Mouse (Mus musculus) layer of hippocampus, postnatal 10 days (tissue): Measurements from ENCODE around the gene Fubp3. TPM values are rescaled to one million over a fixed set of nuclear protein-coding genes. Genes with fewer than 3 reads are reported as not detected.

Source experiments
- DNase-seq, 2 experiments: peaks; one replicate each; pipeline ENCODE4 v3.0.0; 2021; ENCODE audit warnings: low spot score in 2 of 2
- microRNA-seq, 2 experiments: library from miRNA; unstranded; fragments of <30 nt; microRNA quantifications; one replicate each; pipeline ENCODE4 v1.2.0; 2021
- total RNA-seq, 2 experiments: library from RNA; stranded (reverse); gene quantifications; 2 replicates each; pipeline ENCODE4 v1.2.3; 2021

Fubp3 gene
- total RNA-seq, 2 experiments from 2014 or later = 45.8 to 50.1 TPM

- DNase-seq = no peak
These were observed 90.7 kb downstream of the Fubp3 start for GRCm38 (mm10) chr2:31662939-31663803.

- no peak for DNase-seq
These were observed 91.3 kb downstream of the Fubp3 start for GRCm38 (mm10) chr2:31663804-31664180.

Small RNA genes lying within 50 kb of the gene (microRNA-seq; reads per million reads assigned to microRNA genes)
- gene Mir6998 = 2.2 to 3.3 reads per million in 2 experiments

Other genes starting within 250 kb of the Fubp3 start
- gene Ass1, start 102.4 kb upstream of the Fubp3 start, total RNA-seq = 10 to 100 TPM; 13.6 to 17.6 TPM
- gene Prdm12, start 67.4 kb downstream of the Fubp3 start, total RNA-seq = under 1 TPM in 1 of 2 experiments, not detected in 1; 0.31 TPM
- 10 to 100 TPM; 18.9 to 23.4 TPM for gene Exosc2, start 98.1 kb downstream of the Fubp3 start, total RNA-seq
- gene Abl1, start 115.7 kb downstream of the Fubp3 start, total RNA-seq = 10 to 100 TPM; 42.2 to 48.3 TPM
- not detected for gene Qrfp, start 237.9 kb downstream of the Fubp3 start, total RNA-seq